Mouse (Mus musculus) hindbrain, embryonic 16.5 days (tissue): ENCODE data around the gene Mrpl45. TPM values are rescaled to one million over a fixed set of nuclear protein-coding genes. Genes with fewer than 3 reads are reported as not detected.

Source experiments
- ATAC-seq: fragments of 200-750 bp; cut with Nextera tagmentation; 2 replicates; pipeline ENCODE4 v1.8.0; 2017; ENCODE audit warnings: moderate TSS enrichment, moderate library complexity
- H3K27ac ChIP-seq: fragments of 300-500 bp; sonication (generic); 2 replicates; pipeline ENCODE4 v1.5.1; 2014; ENCODE audit warnings: low read depth, mild to moderate bottlenecking, control low read depth, low read length, moderate library complexity
- H3K27me3 ChIP-seq: fragments of 300-500 bp; sonication (generic); replicated peaks from 2 replicates; pipeline ENCODE4 v1.6.1; 2014; ENCODE audit warnings: low read length; ENCODE audit not compliant: control insufficient read depth, insufficient read depth
- H3K36me3 ChIP-seq: fragments of 300-500 bp; sonication (generic); 2 replicates; pipeline ENCODE4 v1.6.1; 2014; ENCODE audit warnings: mild to moderate bottlenecking, low read length, moderate library complexity, mixed read lengths; ENCODE audit not compliant: control insufficient read depth, insufficient read depth
- H3K4me1 ChIP-seq: fragments of 300-500 bp; sonication (generic); 2 replicates; pipeline ENCODE4 v1.6.1; 2014; ENCODE audit warnings: low read depth, low read length; ENCODE audit not compliant: control insufficient read depth, insufficient read depth
- H3K4me2 ChIP-seq: fragments of 300-500 bp; sonication (generic); 2 replicates; pipeline ENCODE4 v1.6.1; 2014; ENCODE audit warnings: mild to moderate bottlenecking, low read length, control low read depth, moderate library complexity
- H3K4me3 ChIP-seq: fragments of 300-500 bp; sonication (generic); 2 replicates; pipeline ENCODE4 v1.5.1; 2014; ENCODE audit warnings: mild to moderate bottlenecking, low read length, control low read depth, moderate library complexity
- H3K9ac ChIP-seq: fragments of 300-500 bp; sonication (generic); 2 replicates; pipeline ENCODE4 v1.6.1; 2014; ENCODE audit warnings: low read depth, mild to moderate bottlenecking, control low read depth, low read length, moderate library complexity
- H3K9me3 ChIP-seq: fragments of 300-500 bp; sonication (generic); 2 replicates; pipeline ENCODE4 v1.6.1; 2014; ENCODE audit warnings: mild to moderate bottlenecking, low read length, moderate library complexity; ENCODE audit not compliant: control insufficient read depth
- WGBS: fragments of 180-500 bp; shearing (Covaris S2); extraction: QIAGEN DNeasy Blood & Tissue Kit; methylation state at CpG from one replicate; pipeline ENCODE4 v1.1.7; 2014; 5-methylcytosine and 5-hydroxymethylcytosine counted together
- polyA plus RNA-seq: library from polyadenylated mRNA; unstranded; fragments of >200 nt; fragmentation: Nextera tagmentation; extraction: Ambion mirVana; gene quantifications from 2 replicates; pipeline ENCODE4 v1.2.1, GENCODE M21; 2015

Gene Mrpl45
- polyA plus RNA-seq, 1 experiment from 2014 or later, result 38.2 TPM

DNA sequence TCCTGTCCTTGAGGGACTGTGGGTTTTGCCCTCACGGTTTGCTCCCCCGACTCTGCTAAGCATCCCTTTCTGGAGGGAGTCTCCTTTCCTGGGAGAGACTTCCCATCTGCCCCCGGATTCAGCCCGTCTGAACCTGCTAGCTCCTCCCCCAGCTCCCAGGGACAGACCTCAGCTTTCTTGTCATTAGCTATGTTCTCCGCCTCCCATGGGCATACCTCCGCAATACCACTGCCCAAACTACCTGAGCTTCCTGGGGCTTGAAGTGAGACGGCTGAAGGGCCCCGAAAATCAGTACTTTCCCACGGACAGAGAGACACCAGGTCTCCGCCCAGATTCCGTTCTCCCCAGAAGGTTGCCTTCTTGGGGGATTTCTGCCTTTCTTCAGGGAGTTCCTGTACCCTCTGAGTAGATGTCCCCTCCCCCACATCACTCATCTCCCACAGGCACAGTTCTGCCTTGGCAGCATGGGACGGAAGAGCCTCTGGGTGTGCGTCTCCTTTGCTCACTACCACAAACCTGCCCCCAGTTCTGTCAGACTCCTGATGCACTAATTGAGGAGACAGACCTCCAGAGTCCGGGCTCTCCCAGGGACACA is 21.3 kb downstream of the Mrpl45 start:
- Histone ChIP-seq H3K4me2 (no peak overlapping the region), H3K4me1 (peaks cover 4% of the 10 kb centered on the region), H3K36me3 (no peaks in the 10 kb centered on the region), H3K27me3 (no peaks in the 10 kb centered on the region), H3K4me3 (no peak overlapping the region), H3K9me3 (no peaks in the 10 kb centered on the region), H3K9ac (no peak overlapping the region), H3K27ac (no peak overlapping the region)
- 73% methylated on average over 14 of the region's 14 CpGs for WGBS
- no peak for ATAC-seq

DNA sequence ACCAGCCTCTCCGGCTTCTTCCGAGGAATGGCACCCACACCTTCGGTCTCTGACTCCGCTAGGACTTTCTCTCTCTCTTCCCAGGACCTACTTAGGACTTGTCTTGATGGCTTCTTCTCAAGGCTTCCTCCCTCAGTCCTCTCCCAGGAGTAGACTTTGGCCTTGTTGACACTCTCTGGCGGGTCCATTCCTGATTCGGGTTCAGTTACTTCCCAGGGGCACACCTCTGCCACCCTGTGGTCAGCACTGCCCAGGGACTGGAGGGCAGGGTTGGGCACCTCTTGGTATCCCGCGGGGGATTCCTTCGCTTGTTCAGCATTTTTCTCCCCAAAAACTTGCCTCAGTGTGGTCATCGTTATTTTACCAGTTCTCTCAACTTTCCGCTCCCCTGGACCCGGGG is 21.8 kb downstream of the Mrpl45 start:
- no peaks in the 10 kb centered on the region for H3K27me3 ChIP-seq
- peaks cover 4% of the 10 kb centered on the region for H3K4me1 ChIP-seq
- H3K4me3 ChIP-seq, result no peak overlapping the region
- H3K27ac ChIP-seq, result no peak overlapping the region
- WGBS, result 83% methylated on average over 12 of the region's 12 CpGs
- H3K9ac ChIP-seq, result no peak overlapping the region
- H3K36me3 ChIP-seq, result no peaks in the 10 kb centered on the region
- no peak overlapping the region for H3K4me2 ChIP-seq
- no peaks in the 10 kb centered on the region for H3K9me3 ChIP-seq
- ATAC-seq, result no peak

DNA sequence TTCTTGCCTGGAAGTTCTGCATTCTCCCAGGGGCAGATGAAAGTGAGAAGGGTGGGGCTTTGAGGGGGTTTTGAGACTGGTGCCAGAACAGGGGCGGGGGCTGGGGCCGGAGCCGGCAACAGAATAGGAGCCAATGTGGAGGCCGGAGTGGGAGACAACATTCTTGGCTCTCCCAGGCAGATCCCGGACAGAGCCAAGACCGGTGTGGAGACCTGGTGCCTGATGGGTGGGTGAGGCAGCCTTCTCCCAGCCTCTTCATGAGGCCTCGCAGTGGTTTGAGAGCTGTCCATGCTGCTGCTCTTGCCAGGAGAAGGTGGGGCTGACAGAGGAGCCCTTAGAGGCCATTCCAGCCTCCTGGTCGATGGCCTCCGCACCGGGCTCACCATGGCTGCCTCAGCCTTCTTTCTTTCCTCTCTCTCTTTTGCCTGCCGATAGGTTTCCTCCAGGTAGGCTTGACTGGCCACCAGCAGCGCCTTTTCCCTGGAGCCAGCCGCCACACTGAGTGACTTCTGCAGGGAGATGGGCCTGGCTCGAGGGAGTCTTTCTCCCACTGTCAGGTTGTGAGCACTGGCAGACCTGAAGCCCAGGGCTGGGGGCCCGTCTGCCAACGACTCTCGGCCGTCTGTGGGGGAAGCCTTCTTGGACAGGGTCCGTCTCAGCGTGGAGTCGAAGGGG is 22.9 kb downstream of the Mrpl45 start:
- H3K4me3 ChIP-seq, result no peak overlapping the region
- H3K4me1 ChIP-seq, result peaks cover 4% of the 10 kb centered on the region
- H3K27me3 ChIP-seq, result no peaks in the 10 kb centered on the region
- H3K9me3 ChIP-seq, result no peaks in the 10 kb centered on the region
- H3K27ac ChIP-seq, result peak overlapping the region; percentile 6; the same call in 1 of the 2 replicates
- WGBS, result 48% methylated on average over 21 of the region's 21 CpGs
- H3K4me2 ChIP-seq, result peak overlapping the region; percentile 41
- peak; percentile 63 for ATAC-seq
- H3K36me3 ChIP-seq, result no peaks in the 10 kb centered on the region
- H3K9ac ChIP-seq, result peak overlapping the region; percentile 13; the same call in 1 of the 2 replicates

DNA sequence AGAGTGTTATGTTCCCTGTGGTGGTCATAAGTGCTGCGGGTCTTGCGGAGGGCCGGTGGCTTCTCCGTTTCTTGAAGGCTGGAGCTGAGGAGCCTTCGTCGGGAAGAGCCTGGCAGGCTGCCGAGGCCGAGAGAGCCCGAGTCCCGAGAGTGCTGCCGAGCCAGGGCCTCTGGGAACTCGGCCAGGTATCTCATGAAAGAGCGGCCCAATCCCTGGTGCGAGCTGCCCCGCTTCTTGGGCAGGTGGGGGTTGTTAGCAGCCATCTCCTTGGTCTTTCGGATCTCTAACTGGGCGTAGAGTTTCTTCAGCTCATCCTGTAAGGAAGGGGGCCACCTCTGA is 23.4 kb downstream of the Mrpl45 start:
- H3K9me3 ChIP-seq, result no peaks in the 10 kb centered on the region
- peak overlapping the region; percentile 6; the same call in 1 of the 2 replicates for H3K27ac ChIP-seq
- 31% methylated on average over 17 of the region's 17 CpGs for WGBS
- peaks cover 4% of the 10 kb centered on the region for H3K4me1 ChIP-seq
- no peaks in the 10 kb centered on the region for H3K36me3 ChIP-seq
- no peaks in the 10 kb centered on the region for H3K27me3 ChIP-seq
- no peak; the same call in 1 of the 2 replicates for ATAC-seq
- H3K4me3 ChIP-seq, result no peak overlapping the region
- peak overlapping the region; percentile 41 for H3K4me2 ChIP-seq
- peak overlapping the region; percentile 13; the same call in 1 of the 2 replicates for H3K9ac ChIP-seq

DNA sequence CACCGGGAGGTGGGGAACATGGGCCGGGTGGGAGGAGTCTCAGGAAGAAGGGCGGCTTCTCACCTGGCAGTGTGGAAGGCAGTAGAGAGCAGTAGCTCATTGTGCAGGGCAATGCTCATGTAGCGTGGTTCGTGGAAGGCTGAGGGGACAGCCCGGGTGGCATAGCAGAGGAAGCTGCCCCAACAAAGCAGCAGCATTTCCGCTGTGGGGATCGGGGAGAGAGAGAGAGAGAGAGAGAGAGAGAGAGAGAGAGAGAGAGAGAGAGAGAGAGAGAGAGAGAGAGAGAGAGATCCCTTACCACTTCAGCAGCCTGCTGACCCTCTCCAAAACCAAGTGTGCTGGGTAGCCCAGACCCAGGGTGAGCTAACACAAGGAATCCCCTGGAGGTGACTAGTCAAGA is 27.7 kb downstream of the Mrpl45 start:
- H3K9me3 ChIP-seq, result no peaks in the 10 kb centered on the region
- H3K4me3 ChIP-seq, result no peak overlapping the region
- H3K36me3 ChIP-seq, result no peaks in the 10 kb centered on the region
- ATAC-seq, result no peak
- WGBS, result 45% methylated on average over 8 of the region's 8 CpGs
- no peaks in the 10 kb centered on the region for H3K27me3 ChIP-seq
- H3K9ac ChIP-seq, result no peak overlapping the region
- no peak overlapping the region for H3K27ac ChIP-seq
- no peak overlapping the region for H3K4me2 ChIP-seq
- H3K4me1 ChIP-seq, result peaks cover 3% of the 10 kb centered on the region

DNA sequence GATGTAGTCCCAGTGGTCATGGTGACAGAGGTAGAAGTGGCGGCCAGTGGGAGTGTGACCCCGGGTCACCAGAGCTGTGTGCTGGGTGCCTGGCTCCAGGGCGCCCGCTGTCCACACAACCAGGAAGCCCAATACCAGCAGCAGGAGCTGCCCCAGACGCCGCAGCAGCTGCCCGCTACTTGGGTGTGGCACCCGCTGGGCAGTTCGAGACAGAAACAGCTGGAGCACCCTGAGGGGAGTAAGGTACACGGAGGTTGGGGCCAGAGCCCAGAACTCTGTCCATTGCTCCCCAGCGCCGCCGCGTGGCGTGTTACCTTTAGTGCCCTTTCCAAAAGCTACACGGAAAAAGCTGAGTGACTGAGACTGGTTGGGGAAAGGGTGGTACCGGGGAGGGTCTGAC is 28.1 kb downstream of the Mrpl45 start:
- Histone ChIP-seq H3K36me3 (no peaks in the 10 kb centered on the region), H3K4me1 (no peaks in the 10 kb centered on the region), H3K9ac (no peak overlapping the region), H3K27me3 (no peaks in the 10 kb centered on the region), H3K4me2 (no peak overlapping the region), H3K4me3 (no peak overlapping the region), H3K27ac (no peak overlapping the region), H3K9me3 (no peaks in the 10 kb centered on the region)
- 29% methylated on average over 17 of the region's 17 CpGs for WGBS
- ATAC-seq, result no peak

DNA sequence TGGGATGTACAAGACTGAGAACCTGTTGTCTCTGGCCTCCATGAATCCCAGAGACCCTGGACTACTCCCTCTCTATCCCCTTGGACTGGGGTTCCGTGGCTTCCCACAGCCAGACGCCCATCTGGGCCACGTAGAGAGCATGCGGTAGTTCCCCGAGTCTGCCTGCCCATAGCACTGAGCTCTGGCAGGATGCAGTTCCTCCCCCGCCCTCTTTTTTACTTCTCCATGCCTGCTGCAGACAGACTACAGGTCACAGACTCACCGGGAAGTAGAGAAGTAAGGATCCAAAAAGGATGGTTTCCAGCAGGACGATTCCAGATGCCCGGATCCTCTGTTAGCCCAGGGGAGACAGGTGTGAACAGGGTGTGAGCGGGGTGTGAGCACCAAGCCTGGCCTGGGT is 29.9 kb downstream of the Mrpl45 start:
- WGBS, result 78% methylated on average over 10 of the region's 10 CpGs
- Histone ChIP-seq H3K4me2 (no peak overlapping the region), H3K9ac (no peak overlapping the region), H3K4me1 (peaks cover 8% of the 10 kb centered on the region), H3K4me3 (no peak overlapping the region), H3K27me3 (no peaks in the 10 kb centered on the region), H3K36me3 (no peaks in the 10 kb centered on the region), H3K9me3 (no peaks in the 10 kb centered on the region), H3K27ac (no peak overlapping the region)
- ATAC-seq, result no peak

DNA sequence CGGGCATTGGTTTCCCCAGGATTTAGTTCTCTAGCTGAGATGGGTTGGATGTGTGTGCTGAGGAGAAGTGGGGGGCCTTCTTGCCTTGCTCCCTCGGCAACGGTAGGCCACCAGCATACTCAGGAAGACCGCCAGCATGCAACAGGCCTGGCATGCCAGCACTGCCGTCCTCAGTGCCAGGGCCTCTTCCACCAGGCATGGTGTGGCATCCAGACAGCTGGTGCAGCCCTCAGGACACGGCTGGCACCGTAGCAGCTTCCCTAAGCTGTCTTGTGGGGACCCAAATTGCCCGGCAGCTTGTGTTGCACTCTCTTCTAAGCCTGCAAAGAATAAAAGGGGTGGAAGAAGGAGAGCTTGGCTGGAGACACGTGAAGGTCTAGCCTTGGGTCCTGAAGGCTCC is 30.9 kb downstream of the Mrpl45 start:
- no peak overlapping the region for H3K27ac ChIP-seq
- no peak overlapping the region for H3K9ac ChIP-seq
- ATAC-seq, result peak; percentile 62
- H3K4me1 ChIP-seq, result peaks cover 13% of the 10 kb centered on the region
- no peaks in the 10 kb centered on the region for H3K9me3 ChIP-seq
- H3K27me3 ChIP-seq, result no peaks in the 10 kb centered on the region
- no peak overlapping the region for H3K4me3 ChIP-seq
- H3K4me2 ChIP-seq, result no peak overlapping the region
- 63% methylated on average over 9 of the region's 9 CpGs for WGBS
- H3K36me3 ChIP-seq, result no peaks in the 10 kb centered on the region

DNA sequence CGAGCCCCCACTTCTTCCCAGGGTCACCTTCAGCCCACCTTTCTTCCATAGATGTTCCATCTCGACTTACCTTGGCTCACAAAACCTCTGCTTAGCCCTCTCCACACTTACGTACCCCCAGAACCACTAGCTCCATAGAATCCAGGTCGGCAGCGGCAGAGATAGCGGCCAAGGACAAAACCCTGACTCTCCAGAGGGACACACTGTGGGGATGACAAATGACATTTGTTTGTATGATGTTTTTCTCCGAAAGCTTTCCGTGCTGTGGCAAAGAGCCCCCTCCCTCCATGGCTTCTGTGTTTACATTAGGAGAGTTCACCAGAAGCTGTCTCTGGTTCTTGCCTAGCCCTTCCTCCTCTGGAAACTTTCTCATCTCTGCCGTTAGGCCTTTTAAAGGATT is 31.8 kb downstream of the Mrpl45 start:
- Histone ChIP-seq H3K4me3 (no peak overlapping the region), H3K36me3 (no peaks in the 10 kb centered on the region), H3K27me3 (no peaks in the 10 kb centered on the region), H3K9me3 (no peaks in the 10 kb centered on the region), H3K27ac (no peak overlapping the region), H3K4me1 (peaks cover 19% of the 10 kb centered on the region), H3K4me2 (no peak overlapping the region), H3K9ac (no peak overlapping the region)
- 81% methylated on average over 9 of the region's 9 CpGs for WGBS
- ATAC-seq, result no peak
